Mouse (Mus musculus) hindbrain, postnatal 0 days (tissue): ENCODE measurements around the gene Aste1. TPM values are rescaled to one million over a fixed set of nuclear protein-coding genes. Genes with fewer than 3 reads are reported as not detected.
A peak's percentile ranks its signal among the peaks of the same experiment; 100 is the strongest.

Experiments
- ATAC-seq: fragments of 200-750 bp; cut with Nextera tagmentation; 2 replicates; pipeline ENCODE4 v1.8.0; 2017; ENCODE audit warnings: mild to moderate bottlenecking, moderate TSS enrichment, moderate library complexity
- DNase-seq: peaks from one replicate; pipeline ENCODE4 v3.0.0-alpha.2; 2015; ENCODE audit warnings: low spot score
- H3K27ac ChIP-seq: fragments of 300-500 bp; sonication (generic); 2 replicates; pipeline ENCODE4 v1.5.1; 2014; ENCODE audit warnings: mild to moderate bottlenecking
- H3K27me3 ChIP-seq: fragments of 300-500 bp; sonication (generic); 2 replicates; pipeline ENCODE4 v1.6.1; 2014; ENCODE audit warnings: low read length, mixed read lengths; ENCODE audit not compliant: insufficient read depth
- H3K36me3 ChIP-seq: fragments of 300-500 bp; sonication (generic); 2 replicates; pipeline ENCODE4 v1.6.1; 2014; ENCODE audit warnings: low read length, mixed read lengths; ENCODE audit not compliant: insufficient read depth
- H3K4me1 ChIP-seq: fragments of 300-500 bp; sonication (generic); 2 replicates; pipeline ENCODE4 v1.6.1; 2014; ENCODE audit warnings: antibody characterized with exemption, low read length, mixed read lengths; ENCODE audit not compliant: insufficient read depth
- H3K4me2 ChIP-seq: fragments of 300-500 bp; sonication (generic); 2 replicates; pipeline ENCODE4 v1.6.1; 2014; ENCODE audit warnings: low read depth, mild to moderate bottlenecking, low read length, moderate library complexity, mixed read lengths
- H3K4me3 ChIP-seq: fragments of 300-500 bp; sonication (generic); 2 replicates; pipeline ENCODE4 v1.5.1; 2014; ENCODE audit warnings: low read length
- H3K9ac ChIP-seq: fragments of 300-500 bp; sonication (generic); replicated peaks from 2 replicates; pipeline ENCODE4 v1.6.1; 2014; ENCODE audit warnings: mild to moderate bottlenecking, low read length, moderate library complexity, mixed read lengths
- H3K9me3 ChIP-seq: fragments of 300-500 bp; sonication (generic); 2 replicates; pipeline ENCODE4 v1.6.1; 2016; ENCODE audit warnings: low read length, mixed read lengths
- CTCF ChIP-seq: IDR thresholded peaks from 2 replicates; pipeline ENCODE4 v1.5.1; 2016; ENCODE audit warnings: antibody characterized with exemption, control low read depth, low read depth
- WGBS: fragments of 180-500 bp; shearing (Covaris S2); extraction: QIAGEN DNeasy Blood & Tissue Kit; methylation state at CpG from one replicate; pipeline ENCODE4 v1.1.7; 2014; 5-methylcytosine and 5-hydroxymethylcytosine counted together
- polyA plus RNA-seq: library from polyadenylated mRNA; unstranded; fragments of >200 nt; fragmentation: Nextera tagmentation; extraction: Ambion mirVana; gene quantifications from 2 replicates; pipeline ENCODE4 v1.2.1, GENCODE M21; 2015
- total RNA-seq: library from RNA; depleted of rRNA; stranded (reverse); fragments of >200 nt; gene quantifications from 2 replicates; pipeline ENCODE4 v1.2.3, GENCODE M21; 2014; rRNA removed

Aste1 gene
- 5.2 and 6.4 TPM in 2 replicates for total RNA-seq
- 7.1 and 7.9 TPM in 2 replicates for polyA plus RNA-seq

DNA sequence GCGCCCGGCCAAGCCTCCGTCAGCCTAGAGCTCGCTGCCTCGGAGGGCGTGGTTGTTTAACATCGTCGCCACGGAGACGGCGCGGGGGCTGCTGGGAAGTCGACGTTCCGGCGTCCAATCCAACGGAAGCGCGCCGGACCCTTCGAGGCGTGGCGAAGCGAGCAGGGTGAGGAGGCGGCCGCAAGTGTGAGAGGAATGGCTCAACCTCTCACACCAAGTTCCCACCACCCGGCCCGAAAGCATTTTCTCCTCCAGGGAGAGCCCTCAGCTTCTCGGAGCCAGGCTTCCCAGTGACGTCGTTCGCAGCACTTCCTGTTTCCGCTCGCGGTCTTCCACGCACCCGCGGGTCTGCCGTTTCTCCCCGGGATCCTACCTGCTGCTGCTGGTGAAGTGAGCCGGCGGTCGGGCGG is at the start of gene Aste1, which contains the start of gene Nek11:
Aste1 (plus strand) TSS at position 175 of the 410 bp plus-strand sequence.
Nek11 (minus strand) TSS at position 307 of the 410 bp plus-strand sequence.
- 0 out of 2 replicates have a peak, but pooled peaks cover 3% of the 10 kb centered on the region for H3K4me1 ChIP-seq
- 0 out of 2 replicates have a peak, but pooled peaks have one; percentile 20 for TF ChIP-seq CTCF
- H3K27me3 ChIP-seq: no peaks in the 10 kb centered on the region
- H3K9ac ChIP-seq: peak within 1 kb of the TSS; percentile 50
- no peaks in the 10 kb centered on the region for H3K36me3 ChIP-seq
- WGBS: under 1% methylated on average over 42 of the region's 44 CpGs
- peak within 1 kb of the TSS; percentile 68 for H3K4me3 ChIP-seq
- H3K4me2 ChIP-seq: peak within 1 kb of the TSS; percentile 74
- peak; percentile 95 for DNase-seq
- peak; percentile 97 for ATAC-seq
- H3K9me3 ChIP-seq: no peaks in the 10 kb centered on the region
- H3K27ac ChIP-seq: peak within 1 kb of the TSS; percentile 64

DNA sequence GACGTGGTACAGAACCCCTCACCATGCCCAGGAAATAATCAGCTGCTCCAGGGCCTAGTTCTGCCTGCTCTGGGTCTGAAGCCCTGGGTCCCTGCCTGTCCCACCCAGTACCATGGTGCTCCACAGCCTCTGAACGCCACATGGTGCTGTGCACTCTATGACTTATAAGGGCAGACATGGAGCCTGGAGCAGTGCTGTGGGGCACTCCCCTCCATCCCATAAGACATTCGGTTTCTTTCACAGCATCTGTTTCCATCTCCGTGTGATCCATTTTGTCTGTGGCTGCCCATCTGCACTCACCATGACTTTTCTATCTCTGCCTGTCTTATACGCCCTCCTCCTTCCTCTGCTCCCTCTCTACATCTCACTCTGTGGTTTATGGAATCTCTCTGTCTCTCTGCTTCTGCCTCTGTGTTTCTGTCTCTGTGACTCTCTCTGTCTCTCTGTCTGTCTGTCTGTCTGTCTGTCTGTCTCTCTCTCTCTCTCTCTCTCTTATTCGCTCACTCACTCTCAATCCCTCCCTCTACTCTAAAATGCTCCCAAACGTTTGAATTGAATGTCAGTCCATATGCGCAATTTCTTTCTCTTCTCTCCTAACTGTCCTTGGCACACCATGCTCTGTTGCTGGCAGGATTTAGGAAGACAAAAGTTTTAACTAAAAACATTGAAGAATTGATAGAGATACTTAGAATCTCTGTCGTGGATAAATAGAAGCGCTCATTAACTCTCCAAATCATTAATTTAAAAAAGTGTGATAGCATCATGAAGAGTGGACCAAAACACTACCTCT is 46.8 kb upstream of the Aste1 start:
- no peaks in the 10 kb centered on the region for H3K4me1 ChIP-seq
- no peak for DNase-seq
- no peak overlapping the region for H3K27ac ChIP-seq
- no peak for TF ChIP-seq CTCF
- 57% methylated on average over 10 of the region's 10 CpGs for WGBS
- ATAC-seq: no peak
- H3K4me2 ChIP-seq: no peak overlapping the region
- no peak overlapping the region for H3K4me3 ChIP-seq
- H3K27me3 ChIP-seq: no peaks in the 10 kb centered on the region
- H3K9ac ChIP-seq: no peak overlapping the region
- no peaks in the 10 kb centered on the region for H3K36me3 ChIP-seq
- H3K9me3 ChIP-seq: no peaks in the 10 kb centered on the region

DNA sequence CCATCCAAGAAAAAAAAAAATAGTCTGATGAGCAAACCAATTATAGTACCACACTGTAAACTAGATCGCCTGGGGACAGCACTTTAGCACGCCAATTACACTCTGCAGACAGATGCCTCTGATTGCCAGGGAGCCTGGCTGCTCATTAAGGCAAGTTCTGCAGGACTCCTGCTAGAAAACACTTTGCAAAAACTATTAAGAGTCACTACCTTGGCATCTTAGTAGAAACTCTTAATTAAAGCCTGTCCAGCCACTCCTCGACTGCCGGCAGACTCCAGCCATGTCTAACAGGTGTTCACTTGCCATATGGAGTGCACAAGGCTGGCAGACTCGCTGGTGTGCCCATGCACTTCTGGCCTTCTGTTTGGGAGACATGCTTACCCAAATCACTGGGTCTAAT is 46.2 kb upstream of the Aste1 start:
- peak; percentile 74 for ATAC-seq
- Histone ChIP-seq H3K9ac (no peak overlapping the region), H3K27ac (no peak overlapping the region), H3K9me3 (no peaks in the 10 kb centered on the region), H3K27me3 (no peaks in the 10 kb centered on the region), H3K4me3 (no peak overlapping the region), H3K36me3 (no peaks in the 10 kb centered on the region), H3K4me1 (no peaks in the 10 kb centered on the region), H3K4me2 (no peak overlapping the region)
- DNase-seq: peak; percentile 77
- 30% methylated on average over 5 of the region's 5 CpGs for WGBS
- TF ChIP-seq CTCF: no peak

DNA sequence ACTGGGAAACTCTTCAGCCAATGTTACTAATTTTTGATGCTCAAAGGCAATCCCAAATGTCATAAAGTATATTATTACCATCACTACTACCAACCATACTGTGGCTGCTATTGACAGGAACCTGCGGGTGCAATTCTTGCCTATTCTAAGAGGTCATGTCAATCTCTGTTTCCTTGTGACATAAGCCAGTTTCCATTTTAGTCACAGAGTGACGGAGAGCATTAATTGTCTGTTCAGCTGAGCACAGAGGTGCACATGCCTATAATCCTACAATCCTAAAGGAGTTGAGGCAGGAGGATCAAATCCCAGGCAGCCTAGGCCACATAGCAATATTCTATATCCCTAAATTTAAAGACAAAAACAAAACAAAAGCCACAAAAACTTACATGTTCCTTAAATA is 33.0 kb upstream of the Aste1 start:
- DNase-seq (no peak), ATAC-seq (no peak)
- Histone ChIP-seq H3K27me3 (no peaks in the 10 kb centered on the region), H3K9me3 (no peaks in the 10 kb centered on the region), H3K4me2 (no peak overlapping the region), H3K27ac (no peak overlapping the region), H3K4me1 (no peaks in the 10 kb centered on the region), H3K36me3 (no peaks in the 10 kb centered on the region), H3K9ac (no peak overlapping the region), H3K4me3 (no peak overlapping the region)
- no peak for TF ChIP-seq CTCF
- WGBS: 74% methylated on average over 2 of the region's 2 CpGs

DNA sequence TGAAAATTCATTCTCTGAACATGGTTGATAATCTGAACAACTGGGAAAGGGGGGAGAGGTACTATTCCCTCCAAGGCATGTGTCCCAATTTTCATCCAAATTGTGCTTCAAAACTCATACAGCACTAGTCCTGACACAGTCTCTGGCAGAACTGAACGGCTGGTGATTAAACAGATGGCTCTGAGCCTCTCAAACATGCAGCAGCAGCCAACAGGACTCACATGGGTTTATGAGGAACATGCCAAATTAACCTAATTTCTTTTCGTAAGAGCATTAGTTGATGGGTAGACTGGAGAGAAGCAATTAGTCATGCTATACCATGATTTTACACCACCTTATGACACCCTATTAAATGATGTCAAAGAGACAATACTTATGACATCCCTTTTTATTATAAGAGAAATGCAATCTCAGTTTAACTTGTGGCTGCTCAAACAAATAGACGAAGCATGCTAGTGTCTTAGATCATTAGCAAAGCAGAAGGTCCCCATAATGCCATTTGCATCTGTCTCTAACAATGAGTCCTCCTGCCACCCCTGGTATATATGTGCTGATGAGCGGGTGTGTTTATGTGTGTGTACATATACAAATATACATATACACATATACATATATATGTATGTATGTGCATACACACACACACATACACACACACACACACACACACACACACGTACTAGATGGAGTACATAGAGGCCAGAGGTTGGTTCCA is 31.5 kb upstream of the Aste1 start:
- Histone ChIP-seq H3K27me3 (no peaks in the 10 kb centered on the region), H3K36me3 (no peaks in the 10 kb centered on the region), H3K4me2 (no peak overlapping the region), H3K27ac (no peak overlapping the region), H3K4me1 (no peaks in the 10 kb centered on the region), H3K4me3 (no peak overlapping the region), H3K9ac (no peak overlapping the region), H3K9me3 (no peaks in the 10 kb centered on the region)
- no peak for TF ChIP-seq CTCF
- DNase-seq (peak; percentile 67), ATAC-seq (no peak)
- WGBS: 53% methylated on average over 5 of the region's 5 CpGs

DNA sequence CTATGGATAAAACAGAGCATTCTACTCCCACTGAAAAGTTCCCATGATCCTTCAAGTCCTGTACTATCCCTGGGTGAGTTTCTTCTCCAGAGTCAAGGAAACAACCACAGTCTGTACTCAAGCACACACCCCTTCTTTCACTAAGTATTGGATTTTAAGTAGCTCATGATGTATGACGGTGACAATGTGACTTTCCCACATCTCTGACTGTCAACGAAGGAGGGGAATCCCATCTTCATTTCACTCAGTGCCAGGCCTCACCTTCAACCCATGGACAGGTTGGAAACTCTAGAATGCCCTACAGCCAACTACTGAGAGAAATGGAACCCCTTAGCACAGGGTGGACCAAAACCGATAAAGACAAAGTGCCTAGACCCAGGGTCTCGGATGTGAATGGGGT is 29.0 kb upstream of the Aste1 start:
- Histone ChIP-seq H3K4me2 (no peak overlapping the region), H3K36me3 (no peaks in the 10 kb centered on the region), H3K4me3 (no peak overlapping the region), H3K27me3 (no peaks in the 10 kb centered on the region), H3K9me3 (no peaks in the 10 kb centered on the region), H3K27ac (no peak overlapping the region), H3K9ac (no peak overlapping the region), H3K4me1 (no peaks in the 10 kb centered on the region)
- TF ChIP-seq CTCF: no peak
- ATAC-seq (no peak), DNase-seq (no peak)
- WGBS: 91% methylated on average over 4 of the region's 4 CpGs
